Mouse (Mus musculus): Measurements from ENCODE around the gene Esr2. TPM values are rescaled to one million over a fixed set of nuclear protein-coding genes. Genes with fewer than 3 reads are reported as not detected.
"Not testable (repeated sequence)": the region's sequence is repeated elsewhere in the genome, so short reads cannot be mapped to it uniquely, and the experiment has no call there.

The Esr2 gene
- polyA plus RNA-seq, 1 experiment from 2014 or later = 0.27 TPM

DNA sequence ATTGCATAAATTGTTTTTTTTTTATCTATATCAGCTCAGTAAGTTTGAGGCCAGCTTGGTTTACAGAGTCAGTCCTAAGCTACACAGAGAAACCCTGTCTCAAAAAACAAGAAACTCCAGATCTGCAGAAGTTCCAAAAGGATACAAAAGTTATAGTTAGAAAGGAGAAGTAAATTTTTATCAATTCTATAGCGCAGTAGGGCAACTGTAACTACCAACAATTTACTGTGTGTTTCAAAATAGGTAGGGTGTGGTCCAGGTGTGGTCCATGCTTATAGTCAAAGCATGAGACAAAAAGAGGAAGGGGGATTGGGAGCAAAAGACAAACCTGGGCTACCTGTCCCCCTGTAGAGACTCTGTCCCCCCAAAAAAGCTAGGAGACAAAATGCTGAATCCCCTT is 9.4 kb upstream of the Esr2 start:
- Histone ChIP-seq H3K9ac (no peak overlapping the region), H3K4me1 (replicated peaks) (no peaks in the 10 kb centered on the region), H3K9me3 (no peaks in the 10 kb centered on the region), H3K27ac (replicated peaks) (no peak overlapping the region), H3K4me3 (no peak overlapping the region), H3K36me3 (no peaks in the 10 kb centered on the region), H3K27me3 (no peaks in the 10 kb centered on the region), H3K4me2 (no peak overlapping the region)
- 93% methylated on average over 1 of the region's 1 CpGs for WGBS
- ATAC-seq (ENCODE audit: low read depth) = no peak

DNA sequence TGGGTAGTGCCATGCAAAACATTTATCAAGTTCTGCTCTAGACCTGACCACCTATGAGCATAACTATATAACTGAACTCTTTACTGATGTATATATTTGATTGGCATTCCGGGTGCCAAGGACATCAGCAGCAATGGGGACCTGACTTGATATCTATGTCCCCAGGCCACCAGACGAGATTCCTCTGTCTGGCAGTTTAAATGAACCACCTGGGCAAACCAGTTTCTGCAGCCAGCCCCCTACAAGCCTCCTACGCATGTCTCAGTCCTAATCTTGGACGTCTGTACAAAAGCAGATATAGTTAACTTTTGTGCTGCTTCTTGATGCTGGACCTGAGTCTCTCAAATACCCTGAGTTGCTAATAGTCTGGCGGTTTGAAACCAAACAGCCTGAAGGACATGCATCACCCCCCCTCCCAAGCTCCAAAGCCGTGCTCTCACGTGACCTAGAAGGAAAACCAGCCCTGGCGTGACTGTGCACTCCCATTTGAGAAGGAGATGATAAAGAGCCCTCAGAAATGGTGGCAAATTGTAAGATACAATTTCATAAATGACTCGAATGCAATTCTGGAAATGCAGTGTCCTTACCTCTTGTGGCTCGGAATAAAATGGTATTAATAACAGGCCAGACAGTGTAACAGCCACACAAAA is 8.2 kb upstream of the Esr2 start:
- Histone ChIP-seq H3K9ac (no peak overlapping the region), H3K4me2 (no peak overlapping the region), H3K36me3 (no peaks in the 10 kb centered on the region), H3K4me1 (replicated peaks) (no peaks in the 10 kb centered on the region), H3K4me3 (no peak overlapping the region), H3K9me3 (no peaks in the 10 kb centered on the region), H3K27ac (replicated peaks) (no peak overlapping the region), H3K27me3 (no peaks in the 10 kb centered on the region)
- no peak for ATAC-seq (ENCODE audit: low read depth)
- WGBS = 82% methylated on average over 10 of the region's 10 CpGs

DNA sequence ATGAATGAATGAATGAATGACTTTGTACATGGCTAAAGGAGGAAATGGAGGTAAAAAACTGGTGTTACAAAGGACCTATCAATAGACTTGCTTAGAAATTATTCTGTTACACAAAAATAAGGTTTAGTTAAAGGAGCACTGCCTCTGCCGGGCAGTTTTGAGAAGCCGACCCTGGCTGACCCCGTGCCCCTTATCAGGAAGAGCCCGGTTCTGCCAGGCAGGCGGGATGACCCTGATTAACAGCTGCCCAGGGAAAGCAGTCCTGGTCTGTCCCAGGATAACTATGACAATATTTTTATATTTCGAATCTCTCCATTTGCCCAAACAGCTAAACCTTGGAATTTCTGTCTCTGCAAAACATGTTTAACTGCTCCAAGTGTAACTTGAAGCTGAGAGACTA is 7.2 kb upstream of the Esr2 start:
- Histone ChIP-seq H3K27ac (replicated peaks) (no peak overlapping the region), H3K27me3 (no peaks in the 10 kb centered on the region), H3K4me3 (no peak overlapping the region), H3K36me3 (no peaks in the 10 kb centered on the region), H3K9me3 (no peaks in the 10 kb centered on the region), H3K4me1 (replicated peaks) (no peaks in the 10 kb centered on the region), H3K9ac (no peak overlapping the region), H3K4me2 (no peak overlapping the region)
- no peak for ATAC-seq (ENCODE audit: low read depth)
- 79% methylated on average over 6 of the region's 6 CpGs for WGBS

DNA sequence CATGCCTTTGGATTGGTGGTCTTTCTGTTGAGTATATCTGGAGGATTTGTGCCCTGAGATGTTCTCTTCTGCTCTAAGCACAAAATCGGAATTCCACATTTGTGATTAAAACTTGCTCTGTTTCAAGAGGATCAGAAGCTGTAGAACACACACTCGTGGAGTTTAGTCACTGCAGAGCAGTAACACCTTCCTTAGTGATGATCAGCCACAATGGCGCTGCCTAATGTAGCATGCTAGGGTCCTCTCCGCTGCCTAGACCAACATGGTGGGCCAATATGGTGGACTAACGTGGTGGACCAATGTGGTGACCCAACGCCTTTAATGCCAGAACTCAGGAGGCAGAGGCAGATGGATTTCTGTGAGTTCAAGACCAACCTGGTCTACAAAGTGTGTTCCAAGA is 5.8 kb upstream of the Esr2 start:
- no peak overlapping the region for H3K27ac ChIP-seq (replicated peaks)
- ATAC-seq (ENCODE audit: low read depth) = no peak
- WGBS = 90% methylated on average over 6 of the region's 6 CpGs

DNA sequence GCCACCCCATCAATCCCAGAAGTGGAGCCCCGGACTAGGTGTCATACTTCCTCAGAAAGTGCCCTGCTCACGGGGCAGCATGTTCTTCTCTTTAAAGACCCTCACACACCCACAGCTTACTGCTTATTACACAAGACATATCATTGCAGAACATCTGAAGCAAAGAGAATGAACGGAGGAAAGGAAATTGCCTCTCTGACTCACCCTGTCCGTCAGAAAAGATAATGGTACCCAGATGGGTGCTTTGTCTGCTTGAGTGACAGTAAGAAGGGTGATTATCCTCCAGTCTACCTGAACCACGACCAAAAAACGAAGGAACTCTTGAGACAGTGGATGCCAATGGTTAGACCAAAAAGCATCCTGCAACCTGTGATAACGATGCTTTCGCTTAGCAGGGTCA is 4.4 kb upstream of the Esr2 start:
- no peak for ATAC-seq (ENCODE audit: low read depth)
- Histone ChIP-seq H3K27me3 (peaks cover 9% of the 10 kb centered on the region), H3K9me3 (no peaks in the 10 kb centered on the region), H3K4me1 (replicated peaks) (peaks cover 9% of the 10 kb centered on the region), H3K4me3 (no peak overlapping the region), H3K36me3 (no peaks in the 10 kb centered on the region), H3K4me2 (no peak overlapping the region), H3K27ac (replicated peaks) (no peak overlapping the region), H3K9ac (no peak overlapping the region)
- 74% methylated on average over 8 of the region's 8 CpGs for WGBS

More for the DNA sequence above, 5.8 kb upstream of the Esr2 start:
- H3K4me3 ChIP-seq = no peak overlapping the region
- H3K36me3 ChIP-seq = no peaks in the 10 kb centered on the region
- H3K4me1 ChIP-seq (replicated peaks) = no peaks in the 10 kb centered on the region
- no peaks in the 10 kb centered on the region for H3K27me3 ChIP-seq
- no peak overlapping the region for H3K9ac ChIP-seq
- no peaks in the 10 kb centered on the region for H3K9me3 ChIP-seq
- H3K4me2 ChIP-seq = no peak overlapping the region

DNA sequence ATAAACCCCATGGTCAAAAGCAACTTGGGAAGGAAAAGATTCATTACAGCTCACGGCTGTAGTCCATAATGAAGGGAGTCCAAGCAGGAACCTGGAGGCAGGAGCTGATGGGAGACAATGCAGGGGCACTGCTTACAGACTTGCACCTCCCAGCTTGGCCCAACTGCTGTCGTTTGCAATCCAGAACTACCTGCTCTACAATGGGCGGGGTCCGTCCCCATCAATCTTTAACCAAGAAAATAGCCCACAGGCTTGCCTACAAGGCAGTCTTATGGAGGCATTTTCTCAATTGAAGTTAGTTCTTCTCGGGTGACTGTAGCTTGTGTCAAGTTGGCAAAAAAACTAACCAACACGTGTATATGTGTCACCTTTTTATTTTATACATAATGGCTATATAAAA is 3.4 kb upstream of the Esr2 start:
- H3K36me3 ChIP-seq = no peaks in the 10 kb centered on the region
- no peak overlapping the region for H3K27ac ChIP-seq (replicated peaks)
- H3K27me3 ChIP-seq = peaks cover 16% of the 10 kb centered on the region
- no peak overlapping the region for H3K4me2 ChIP-seq
- H3K9me3 ChIP-seq = no peaks in the 10 kb centered on the region
- no peak for ATAC-seq (ENCODE audit: low read depth)
- H3K4me3 ChIP-seq = no peak overlapping the region
- WGBS = 73% methylated on average over 6 of the region's 6 CpGs
- peaks cover 9% of the 10 kb centered on the region for H3K4me1 ChIP-seq (replicated peaks)
- no peak overlapping the region for H3K9ac ChIP-seq

DNA sequence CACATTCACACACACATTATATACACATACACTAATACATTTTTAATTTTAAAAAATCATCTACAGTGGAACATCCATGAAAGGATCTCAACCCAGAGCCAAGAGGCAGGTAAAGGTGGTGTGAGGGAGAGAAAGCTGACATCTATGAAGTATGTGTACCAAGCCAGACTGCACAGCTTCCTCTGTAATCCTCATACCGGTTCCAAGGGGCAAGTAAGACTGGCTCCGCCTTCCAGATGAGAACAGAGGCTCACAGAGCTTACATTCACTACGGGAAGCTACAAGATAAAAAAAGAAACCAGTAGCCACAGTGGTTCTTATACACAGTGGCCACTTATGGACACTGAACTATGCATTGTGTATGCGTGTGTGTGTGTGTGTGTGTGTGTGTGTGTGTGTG is 2.5 kb upstream of the Esr2 start:
- ATAC-seq (ENCODE audit: low read depth) = no peak
- 65% methylated on average over 4 of the region's 4 CpGs for WGBS

DNA sequence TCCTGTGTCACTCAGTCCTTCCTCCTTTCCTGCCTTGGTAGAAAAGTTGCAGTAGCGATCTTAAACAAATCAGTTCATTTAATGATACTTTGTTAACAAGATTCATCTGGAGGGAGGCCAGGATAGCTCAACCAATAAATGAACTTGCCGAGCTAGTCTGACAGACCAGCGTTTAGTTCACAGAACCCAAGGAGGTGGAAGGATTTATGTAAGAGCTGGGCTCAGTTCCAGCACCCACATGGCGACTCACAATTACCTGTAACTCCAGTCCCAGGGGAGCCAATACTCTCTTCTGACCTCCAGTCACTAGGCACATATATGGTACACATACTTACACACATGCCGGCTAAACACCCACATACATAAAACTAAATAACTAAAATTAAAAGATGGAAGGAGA is 2.0 kb upstream of the Esr2 start:
- ATAC-seq (ENCODE audit: low read depth) = no peak
- no peaks in the 10 kb centered on the region for H3K36me3 ChIP-seq
- H3K4me2 ChIP-seq = no peak overlapping the region
- peaks cover 9% of the 10 kb centered on the region for H3K4me1 ChIP-seq (replicated peaks)
- no peak overlapping the region for H3K9ac ChIP-seq
- no peaks in the 10 kb centered on the region for H3K9me3 ChIP-seq
- peaks cover 20% of the 10 kb centered on the region for H3K27me3 ChIP-seq
- no peak overlapping the region for H3K4me3 ChIP-seq
- no peak overlapping the region for H3K27ac ChIP-seq (replicated peaks)
- WGBS = 71% methylated on average over 5 of the region's 5 CpGs

More for the DNA sequence above, 2.5 kb upstream of the Esr2 start:
- H3K4me1 ChIP-seq (replicated peaks) = peaks cover 9% of the 10 kb centered on the region
- H3K27me3 ChIP-seq = peaks cover 20% of the 10 kb centered on the region
- H3K4me3 ChIP-seq = no peak overlapping the region
- no peak overlapping the region for H3K4me2 ChIP-seq
- no peaks in the 10 kb centered on the region for H3K36me3 ChIP-seq
- H3K9ac ChIP-seq = no peak overlapping the region
- no peaks in the 10 kb centered on the region for H3K9me3 ChIP-seq
- no peak overlapping the region for H3K27ac ChIP-seq (replicated peaks)

DNA sequence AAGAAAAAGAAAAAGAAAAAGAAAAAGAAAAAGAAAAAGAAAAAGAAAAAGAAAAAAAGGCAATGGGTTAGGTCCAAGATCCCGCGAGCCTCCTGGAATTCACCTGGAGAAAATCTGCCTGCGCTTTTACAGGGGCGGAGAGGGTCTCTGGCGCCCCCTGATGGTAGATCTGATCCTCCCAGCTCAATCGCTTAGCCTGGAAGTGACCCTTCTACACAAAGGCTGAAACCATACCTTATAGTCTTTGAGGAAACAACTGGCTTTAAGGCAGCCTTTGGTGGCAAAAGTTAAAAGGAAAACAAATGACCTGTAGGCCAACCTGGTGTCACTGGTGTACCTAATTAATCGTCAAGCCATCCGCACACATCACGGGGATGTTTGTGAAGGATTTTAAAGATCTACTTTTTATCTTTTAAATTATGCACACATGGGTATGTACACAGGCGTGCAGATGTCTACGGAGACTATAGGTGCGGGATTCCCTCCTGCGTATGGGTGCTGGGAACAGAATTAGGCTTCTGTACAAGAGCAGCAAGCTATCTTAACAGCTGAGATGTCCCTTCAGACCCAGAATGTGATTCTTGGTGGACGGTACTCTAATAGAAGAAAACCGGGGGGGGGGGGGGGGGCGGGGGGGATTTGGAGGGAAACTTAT is 932 bp upstream of the Esr2 start:
- Histone ChIP-seq H3K4me1 (replicated peaks) (peaks cover 9% of the 10 kb centered on the region), H3K27ac (replicated peaks) (no peak overlapping the region), H3K27me3 (peaks cover 20% of the 10 kb centered on the region), H3K4me2 (peak overlapping the region; percentile 97), H3K36me3 (no peaks in the 10 kb centered on the region), H3K4me3 (peak overlapping the region; percentile 43), H3K9me3 (no peaks in the 10 kb centered on the region), H3K9ac (no peak overlapping the region)
- ATAC-seq (ENCODE audit: low read depth) = peak; percentile 84
- 39% methylated on average over 16 of the region's 16 CpGs for WGBS

DNA sequence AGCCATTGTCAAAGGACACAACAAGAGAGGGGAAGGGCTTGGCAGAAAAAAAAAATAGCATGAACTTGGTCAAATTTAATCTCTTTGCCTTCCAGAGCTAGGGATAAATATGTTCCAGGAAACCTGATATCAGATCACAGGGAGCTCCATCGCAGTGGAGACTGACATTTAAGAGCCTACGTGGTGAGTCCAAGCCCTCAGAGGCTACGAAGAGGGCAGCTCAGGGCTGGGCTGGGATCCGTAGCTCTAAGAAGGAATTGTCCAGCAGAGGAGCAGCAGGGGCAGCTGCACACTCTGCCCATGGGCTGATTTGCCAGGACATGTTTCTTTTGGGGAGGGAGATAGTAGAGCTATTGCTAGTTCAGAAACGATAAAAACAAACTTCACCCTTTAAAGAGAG is 11.4 kb downstream of the Esr2 start:
- no peaks in the 10 kb centered on the region for H3K9me3 ChIP-seq
- no peaks in the 10 kb centered on the region for H3K36me3 ChIP-seq
- WGBS = 70% methylated on average over 5 of the region's 5 CpGs
- H3K4me2 ChIP-seq = no peak overlapping the region
- no peak overlapping the region for H3K9ac ChIP-seq
- H3K27ac ChIP-seq (replicated peaks) = no peak overlapping the region
- H3K27me3 ChIP-seq = no peaks in the 10 kb centered on the region
- ATAC-seq (ENCODE audit: low read depth) = no peak
- no peaks in the 10 kb centered on the region for H3K4me1 ChIP-seq (replicated peaks)
- no peak overlapping the region for H3K4me3 ChIP-seq

DNA sequence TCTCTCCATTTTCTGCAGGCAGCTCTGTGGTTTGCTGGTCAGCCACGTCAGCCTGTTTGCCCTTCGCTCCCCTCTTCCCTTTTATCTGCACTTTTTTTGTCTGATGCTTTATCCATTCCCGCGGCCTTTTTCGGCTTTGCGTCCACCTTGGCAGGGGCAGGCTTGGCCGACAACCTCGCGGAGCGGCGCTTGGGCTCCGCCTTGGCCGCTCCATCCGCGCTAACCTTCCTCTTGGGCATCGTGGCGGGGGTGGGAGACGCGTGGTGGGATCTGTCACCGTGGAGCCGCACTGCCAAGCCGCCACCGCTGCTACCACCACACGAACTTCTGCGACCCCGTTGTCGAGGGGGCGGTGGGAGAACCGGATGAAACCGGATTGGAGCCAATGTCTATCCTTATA is 24.7 kb downstream of the Esr2 start:
- ATAC-seq (ENCODE audit: low read depth); H3K36me3 ChIP-seq; H3K9me3 ChIP-seq; H3K27me3 ChIP-seq; H3K4me1 ChIP-seq (replicated peaks); H3K27ac ChIP-seq (replicated peaks): not testable (repeated sequence)
- Histone ChIP-seq H3K4me3 (peak overlapping the region; percentile 35), H3K9ac (peak overlapping the region; percentile 64; the same call in 1 of the 2 replicates), H3K4me2 (peak overlapping the region; percentile 59)
- WGBS = 18% methylated on average over 30 of the region's 30 CpGs

DNA sequence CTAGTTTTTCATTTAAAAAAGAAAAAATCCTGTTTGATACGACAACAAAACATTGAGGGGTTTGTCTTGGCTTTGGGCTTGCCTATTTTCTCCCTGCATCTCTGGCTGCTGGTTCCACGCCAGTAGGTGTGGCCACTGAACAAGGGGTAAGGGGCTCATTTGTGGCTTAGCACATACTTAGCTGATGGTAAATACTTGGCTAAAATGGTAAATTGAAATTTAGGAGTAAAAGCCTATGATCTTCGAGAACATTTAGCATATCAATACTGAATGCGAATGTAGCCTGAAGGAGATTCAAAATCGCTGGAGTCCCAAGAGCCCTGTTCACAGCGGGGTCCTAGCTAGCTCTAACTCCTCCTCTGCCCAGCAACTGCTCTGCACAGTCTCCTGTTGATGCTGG is 40.4 kb downstream of the Esr2 start:
- Histone ChIP-seq H3K4me2 (no peak overlapping the region), H3K27ac (replicated peaks) (no peak overlapping the region), H3K27me3 (no peaks in the 10 kb centered on the region), H3K9ac (no peak overlapping the region), H3K4me1 (replicated peaks) (no peaks in the 10 kb centered on the region), H3K4me3 (no peak overlapping the region), H3K9me3 (no peaks in the 10 kb centered on the region), H3K36me3 (no peaks in the 10 kb centered on the region)
- WGBS = 40% methylated on average over 6 of the region's 6 CpGs
- ATAC-seq (ENCODE audit: low read depth) = no peak

DNA sequence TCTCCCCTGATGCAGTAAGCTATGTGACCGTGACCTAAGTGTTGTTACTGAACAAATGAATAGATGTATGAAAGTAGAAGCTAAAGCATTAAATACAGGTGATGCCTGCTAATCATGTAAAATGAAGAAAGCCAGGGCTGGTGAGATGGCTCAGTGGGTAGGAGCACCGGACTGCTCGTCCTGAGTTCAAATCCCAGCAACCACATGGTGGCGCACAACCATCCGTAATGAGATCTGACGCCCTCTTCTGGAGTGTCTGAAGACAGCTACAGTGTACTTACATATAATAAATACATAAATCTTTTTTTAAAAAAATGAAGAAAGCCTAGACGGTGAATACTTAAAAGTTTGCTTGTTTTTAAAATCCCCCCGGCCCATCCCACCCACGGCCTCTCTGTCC is 44.0 kb downstream of the Esr2 start:
- WGBS = 87% methylated on average over 9 of the region's 9 CpGs
- H3K9me3 ChIP-seq; H3K27ac ChIP-seq (replicated peaks); H3K4me3 ChIP-seq; ATAC-seq (ENCODE audit: low read depth); H3K27me3 ChIP-seq; H3K36me3 ChIP-seq; H3K4me2 ChIP-seq; H3K4me1 ChIP-seq (replicated peaks); H3K9ac ChIP-seq: not testable (repeated sequence)
